Mouse (Mus musculus) myocyte (in vitro differentiated cells): ENCODE measurements around the gene Gpr61. TPM values are rescaled to one million over a fixed set of nuclear protein-coding genes. Genes with fewer than 3 reads are reported as not detected.

Experiments used
- H3K27me3 ChIP-seq: one replicate; pipeline ENCODE4 v1.6.1; 2011; ENCODE audit not compliant: control insufficient read depth, insufficient read depth, insufficient read length
- H3K36me3 ChIP-seq: one replicate; pipeline ENCODE4 v1.6.1; 2011; ENCODE audit not compliant: control insufficient read depth, insufficient read depth
- H3K4me2 ChIP-seq: one replicate; pipeline ENCODE4 v1.6.1; 2011; ENCODE audit warnings: low read depth, control low read depth
- H3K4me3 ChIP-seq: one replicate; pipeline ENCODE4 v1.5.1; 2011; ENCODE audit warnings: mild to moderate bottlenecking, control low read depth, moderate library complexity
- H3K79me2 ChIP-seq: one replicate; pipeline ENCODE4 v1.6.1; 2011; ENCODE audit not compliant: control insufficient read depth, insufficient read depth
- H3ac ChIP-seq: one replicate; pipeline ENCODE4 v1.6.1; 2011; ENCODE audit not compliant: control insufficient read depth, insufficient read length
- CEBPB ChIP-seq: IDR thresholded peaks from 2 replicates; pipeline ENCODE4 v1.6.1; 2011; ENCODE audit warnings: mild to moderate bottlenecking, moderate library complexity; ENCODE audit not compliant: poor library complexity, insufficient read depth, severe bottlenecking
- E2F4 ChIP-seq: IDR thresholded peaks from one replicate; pipeline ENCODE4 v1.6.1; 2011; ENCODE audit warnings: mild to moderate bottlenecking, control low read depth, moderate library complexity; ENCODE audit not compliant: insufficient read depth
- MAX ChIP-seq: IDR thresholded peaks from one replicate; pipeline ENCODE4 v1.6.1; 2011; ENCODE audit warnings: low read depth, mild to moderate bottlenecking, control low read depth
- MYOD1 ChIP-seq, 3 experiments: IDR thresholded peaks; one replicate each; pipeline ENCODE4 v1.6.1; 2011; ENCODE audit warnings: control low read depth in 2 of 3, low read depth in 2 of 3, mild to moderate bottlenecking in 2 of 3, moderate library complexity in 1 of 3; ENCODE audit not compliant: insufficient read length in 2 of 3, control insufficient read depth in 1 of 3
- MYOG ChIP-seq, 3 experiments: IDR thresholded peaks; one replicate each; pipeline ENCODE4 v1.6.1; 2011; ENCODE audit warnings: control low read depth in 2 of 3, low read depth in 2 of 3, mild to moderate bottlenecking in 2 of 3; ENCODE audit not compliant: insufficient read length in 2 of 3, control insufficient read depth in 1 of 3, insufficient read depth in 1 of 3
- POLR2A ChIP-seq: IDR thresholded peaks from one replicate; pipeline ENCODE4 v1.6.1; 2011; ENCODE audit warnings: low read depth, mild to moderate bottlenecking, control low read depth, moderate library complexity; ENCODE audit not compliant: insufficient read length
- POLR2AphosphoS2 ChIP-seq: IDR thresholded peaks from one replicate; pipeline ENCODE4 v1.6.1; 2011; ENCODE audit warnings: low read depth, control low read depth; ENCODE audit not compliant: insufficient read length
- REST ChIP-seq: IDR thresholded peaks from one replicate; pipeline ENCODE4 v1.6.1; 2011; ENCODE audit warnings: mild to moderate bottlenecking, control low read depth, moderate library complexity; ENCODE audit not compliant: insufficient read depth, insufficient read length
- SRF ChIP-seq: IDR thresholded peaks from one replicate; pipeline ENCODE4 v1.6.1; 2011; ENCODE audit warnings: low read depth; ENCODE audit not compliant: control insufficient read depth, insufficient read length
- TCF12 ChIP-seq: IDR thresholded peaks from one replicate; pipeline ENCODE4 v1.6.1; 2011; ENCODE audit warnings: mild to moderate bottlenecking, control low read depth; ENCODE audit not compliant: poor library complexity, insufficient read depth, severe bottlenecking
- TCF3 ChIP-seq: IDR thresholded peaks from one replicate; pipeline ENCODE4 v1.6.1; 2011; ENCODE audit warnings: low read depth, control low read depth; ENCODE audit not compliant: insufficient read length
- USF1 ChIP-seq: IDR thresholded peaks from one replicate; pipeline ENCODE4 v1.6.1; 2011; ENCODE audit warnings: low read depth, mild to moderate bottlenecking, control low read depth, moderate library complexity
- polyA plus RNA-seq: library from polyadenylated mRNA; unstranded; fragments of >200 nt; fragmentation: generic; extraction: Trizol; gene quantifications from one replicate; pipeline ENCODE4 v1.2.1, GENCODE M21; 2012; ENCODE audit warnings: missing spikeins

The Gpr61 gene
- polyA plus RNA-seq, 1 experiment, result 0.06 TPM

DNA sequence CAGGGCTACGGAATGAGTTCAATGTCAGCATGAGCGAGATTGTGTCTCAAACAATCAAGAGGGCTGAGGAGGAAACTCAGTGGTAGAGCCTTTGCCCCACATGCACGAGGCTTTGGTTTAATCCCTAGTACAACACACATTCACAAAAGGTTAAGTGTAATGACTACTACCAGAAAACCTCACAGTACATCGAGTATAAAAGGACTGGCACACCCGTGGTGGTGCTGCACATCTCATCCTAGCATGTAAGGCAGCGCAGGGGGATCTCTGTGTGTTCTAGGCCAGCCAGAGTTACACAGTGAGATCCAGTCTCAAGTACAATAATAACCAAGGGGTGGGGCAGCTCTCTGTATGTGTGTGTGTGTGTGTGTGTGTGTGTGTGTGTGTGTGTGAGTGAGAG lies 37.2 kb downstream of the Gpr61 start:
- Histone ChIP-seq H3ac (no peak overlapping the region), H3K79me2 (no peaks in the 10 kb centered on the region), H3K4me3 (no peak overlapping the region), H3K4me2 (no peak overlapping the region), H3K36me3 (peaks cover 46% of the 10 kb centered on the region), H3K27me3 (no peaks in the 10 kb centered on the region)
- TF ChIP-seq CEBPB (no peak), MYOD1 (IDR thresholded peaks at IDR 0.05; ENCODE audit: control insufficient read depth in 1 of 3, insufficient read length in 2 of 3, low read depth in 2 of 3) (no peak), MAX (no peak)

DNA sequence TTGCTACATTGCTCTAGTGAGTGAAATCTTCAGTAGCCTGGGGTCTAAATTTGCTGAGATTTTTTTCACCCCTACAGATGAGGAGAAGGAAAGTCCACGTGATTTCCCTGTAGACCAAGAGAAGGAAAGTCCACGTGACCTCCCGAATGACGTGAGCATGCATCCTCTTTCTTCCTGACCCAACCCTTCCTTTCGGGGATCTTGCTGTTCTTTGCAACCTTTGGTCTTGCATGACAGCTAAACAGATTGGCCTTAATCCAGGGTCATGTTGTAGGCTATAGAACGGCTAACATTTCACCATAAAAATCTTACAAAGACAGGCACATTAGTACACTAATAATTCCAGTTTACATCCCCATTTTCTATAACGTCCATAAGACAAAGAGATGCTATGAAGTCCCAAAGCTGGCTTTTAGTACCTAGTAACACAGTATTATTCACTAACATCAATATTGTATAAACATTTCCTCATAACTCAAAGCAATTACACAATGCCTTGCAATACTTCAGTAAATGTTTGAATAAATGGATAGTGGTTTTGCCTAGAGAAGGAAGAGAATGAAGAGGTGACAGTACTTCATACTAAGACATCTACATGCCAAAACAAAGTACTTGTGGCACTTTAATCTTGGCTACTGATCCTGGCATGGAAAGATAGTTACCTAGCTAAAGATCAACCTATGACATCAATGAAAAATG lies 40.9 kb downstream of the Gpr61 start:
- peaks cover 58% of the 10 kb centered on the region for H3K36me3 ChIP-seq
- TF ChIP-seq TCF3 (no peak), POLR2AphosphoS2 (no peak), USF1 (no peak), TCF12 (no peak), SRF (no peak), CEBPB (no peak), REST (no peak), MYOG (IDR thresholded peaks at IDR 0.05; ENCODE audit: control insufficient read depth in 1 of 3, insufficient read depth in 1 of 3, insufficient read length in 2 of 3, low read depth in 2 of 3) (no peak), E2F4 (no peak), MYOD1 (IDR thresholded peaks at IDR 0.05; ENCODE audit: control insufficient read depth in 1 of 3, insufficient read length in 2 of 3, low read depth in 2 of 3) (no peak), POLR2A (no peak), MAX (no peak)
- H3K4me2 ChIP-seq, result no peak overlapping the region
- H3K4me3 ChIP-seq, result no peak overlapping the region
- H3ac ChIP-seq, result no peak overlapping the region
- no peaks in the 10 kb centered on the region for H3K27me3 ChIP-seq
- H3K79me2 ChIP-seq, result no peaks in the 10 kb centered on the region

- Histone ChIP-seq H3ac (no peak overlapping the region), H3K4me2 (no peak overlapping the region)
Observed at GRCm38 (mm10) chr3:108112666-108113065, 42.0 kb downstream of the Gpr61 start.

DNA sequence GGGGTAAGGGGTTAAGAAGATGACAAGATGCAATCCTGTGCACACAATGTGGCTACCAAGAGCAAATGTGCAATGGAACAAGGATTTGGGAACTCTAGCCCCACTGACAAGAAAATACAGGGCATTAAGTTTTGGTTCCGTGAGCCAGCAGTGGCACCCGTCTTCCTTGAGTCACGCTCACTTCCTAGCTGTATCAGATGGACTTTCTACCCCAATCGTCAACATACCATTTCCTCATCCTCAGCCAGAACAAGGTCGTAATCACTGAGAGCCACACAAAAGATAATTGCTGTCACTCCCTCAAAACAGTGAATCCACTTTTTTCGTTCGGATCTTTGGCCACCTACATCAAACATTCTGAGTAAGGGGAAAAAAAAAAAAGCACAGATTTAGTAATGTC lies 42.4 kb downstream of the Gpr61 start:
- no peaks in the 10 kb centered on the region for H3K27me3 ChIP-seq
- H3K4me3 ChIP-seq, result no peak overlapping the region
- no peak overlapping the region for H3K4me2 ChIP-seq
- TF ChIP-seq TCF3 (no peak), MAX (no peak), CEBPB (no peak), E2F4 (no peak), POLR2A (no peak), TCF12 (no peak), POLR2AphosphoS2 (no peak)
- peaks cover 70% of the 10 kb centered on the region for H3K36me3 ChIP-seq
- H3ac ChIP-seq, result no peak overlapping the region
- H3K79me2 ChIP-seq, result no peaks in the 10 kb centered on the region

More at GRCm38 (mm10) chr3:108112666-108113065, 42.0 kb downstream of the Gpr61 start:
- H3K79me2 ChIP-seq, result no peaks in the 10 kb centered on the region
- no peak overlapping the region for H3K4me3 ChIP-seq
- TF ChIP-seq MAX, result no peak
- TF ChIP-seq POLR2A, result no peak
- no peak for TF ChIP-seq REST
- no peak for TF ChIP-seq SRF
- TF ChIP-seq POLR2AphosphoS2, result no peak
- no peak for TF ChIP-seq MYOG (IDR thresholded peaks at IDR 0.05; ENCODE audit: control insufficient read depth in 1 of 3, insufficient read depth in 1 of 3, insufficient read length in 2 of 3, low read depth in 2 of 3)
- no peak for TF ChIP-seq MYOD1 (IDR thresholded peaks at IDR 0.05; ENCODE audit: control insufficient read depth in 1 of 3, insufficient read length in 2 of 3, low read depth in 2 of 3)
- no peak for TF ChIP-seq CEBPB
- TF ChIP-seq E2F4, result no peak
- no peak for TF ChIP-seq TCF12
- no peak for TF ChIP-seq TCF3
- TF ChIP-seq USF1, result no peak
- no peaks in the 10 kb centered on the region for H3K27me3 ChIP-seq
- H3K36me3 ChIP-seq, result peaks cover 69% of the 10 kb centered on the region

DNA sequence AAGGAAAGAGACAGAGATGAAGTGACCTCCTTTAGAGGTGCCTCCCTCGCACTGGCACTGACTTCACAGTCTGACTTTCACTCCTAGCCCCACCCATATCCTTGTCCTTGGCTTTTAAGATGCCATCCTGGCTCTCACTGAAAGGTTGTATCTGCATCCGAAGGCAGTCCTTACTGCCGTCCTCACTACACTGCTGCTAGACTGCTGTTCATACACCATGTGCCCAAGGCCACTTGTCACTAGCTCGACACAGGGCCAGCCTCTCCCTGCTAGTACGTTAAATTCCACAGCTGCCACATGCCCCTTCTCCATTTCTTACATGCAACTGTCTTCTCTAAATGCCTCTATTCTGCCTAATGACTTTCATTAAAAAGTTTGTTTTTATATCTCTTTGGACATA lies 43.4 kb downstream of the Gpr61 start:
- Histone ChIP-seq H3K79me2 (no peaks in the 10 kb centered on the region), H3K4me2 (no peak overlapping the region), H3K4me3 (no peak overlapping the region), H3K36me3 (peaks cover 73% of the 10 kb centered on the region), H3ac (no peak overlapping the region), H3K27me3 (no peaks in the 10 kb centered on the region)
- TF ChIP-seq REST (no peak), E2F4 (no peak), POLR2A (no peak), TCF3 (no peak), USF1 (no peak), CEBPB (no peak)
